19 mouse cellular contexts compared by ENCODE assay signal in the genomic region with DNA sequence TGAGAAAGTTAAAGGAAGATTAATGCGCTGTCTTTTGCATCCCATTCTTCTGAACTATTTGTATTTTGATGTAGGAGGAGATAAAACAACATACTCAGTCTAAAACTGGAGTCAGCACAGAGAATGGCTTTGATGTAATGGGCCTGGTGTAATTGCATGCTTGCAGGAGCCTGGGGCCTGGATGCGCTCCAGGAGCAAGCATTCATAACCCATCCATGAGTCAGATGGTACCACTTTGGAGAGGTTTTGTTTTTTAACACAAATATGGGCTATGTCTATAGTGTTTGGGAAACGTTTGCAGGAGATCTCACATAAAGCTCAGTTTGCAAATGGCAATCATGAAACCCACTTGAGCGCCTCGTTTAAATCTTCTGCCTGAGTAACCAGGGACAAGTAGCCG. TPM values are rescaled to one million over a fixed set of nuclear protein-coding genes. Genes with fewer than 3 reads are reported as not detected.
DNase-seq lines count a peak whose midpoint lies in the region; TF ChIP-seq lines count a peak whose summit lies in the region.
"Had no signal": no experiment of that assay in that cellular context is flagged by ENCODE, and none has a peak within 500 bp of the region (broad histone marks: within the 10 kb centered on the region; RNA-seq: fewer than 3 reads in every experiment).

No protein-coding gene starts in this region.

- no peaks in the 10 kb centered on the region for H3K36me3 ChIP-seq in thymus, adult 2 months (ENCODE audit: control insufficient read depth, insufficient read depth, low read length)
- H3K36me3 ChIP-seq: forebrain, embryonic 12.5 days; G1E; limb, embryonic 15.5 days; liver, embryonic 15.5 days had no signal

- no peak for TF ChIP-seq POLR2A in thymus, adult 2 months (IDR thresholded peaks at IDR 0.05; ENCODE audit: control insufficient read depth, extremely low read depth, insufficient read depth, low read length, poor library complexity)

- 95% methylated on average over 6 of the region's 6 CpGs for WGBS in thymus, adult 2 months

- DNase-seq in adrenal gland, adult (ENCODE audit: inconsistent age in 2 of 2, low spot score in 1 of 2), result peak; percentile 64 to 72
- DNase-seq in adrenal gland, postnatal 4 days (ENCODE audit: low spot score in 2 of 2), result no peak
- peak; percentile 22 to 52 for DNase-seq in right cerebral cortex, adult 2 months (ENCODE audit: low spot score in 2 of 2)
- DNase-seq in right cerebral cortex, postnatal 4 days, result no peak
- peak; percentile 68 for DNase-seq in brain, adult 2 months (ENCODE audit: low read depth, low spot score)
- DNase-seq in c-Kit-positive CD71-positive TER-119-positive erythroid progenitor cells, embryonic 14.5 days (ENCODE audit: low spot score), result no peak
- DNase-seq in thymus, adult 2 months, result no peak
- no peak for DNase-seq in cerebellum, adult 9-11 months
- DNase-seq: cerebellum, postnatal 25 days; embryo, embryonic 11 days; gastrocnemius, postnatal 25 days; kidney, adult 18-20 months; kidney, postnatal 14 days; layer of hippocampus, postnatal 36 days had no signal

- H3K27ac ChIP-seq in thymus, adult 2 months (ENCODE audit: control insufficient read depth, insufficient read depth, low read length), result no peak overlapping the region
- H3K27ac ChIP-seq: forebrain, embryonic 12.5 days; layer of hippocampus, adult 2 months; limb, embryonic 15.5 days; liver, embryonic 15.5 days had no signal

- no peaks in the 10 kb centered on the region for H3K27me3 ChIP-seq in thymus, adult 2 months (ENCODE audit: control insufficient read depth, insufficient read depth, low read length)
- H3K27me3 ChIP-seq: forebrain, embryonic 12.5 days; limb, embryonic 15.5 days; liver, embryonic 15.5 days had no signal

- no peak for TF ChIP-seq CTCF in thymus, adult 2 months (IDR thresholded peaks at IDR 0.05; ENCODE audit: borderline replicate concordance, control insufficient read depth, extremely low read depth, insufficient read depth, low read length, poor library complexity)

- no peak overlapping the region for H3K4me3 ChIP-seq in thymus, adult 2 months (ENCODE audit: control insufficient read depth, insufficient read depth, low read length)
- H3K4me3 ChIP-seq: forebrain, embryonic 12.5 days; layer of hippocampus, adult 2 months; limb, embryonic 15.5 days; liver, embryonic 15.5 days had no signal

- H3K4me1 ChIP-seq in thymus, adult 2 months (replicated peaks; ENCODE audit: control insufficient read depth, insufficient read depth, low read length), result no peaks in the 10 kb centered on the region
- H3K4me1 ChIP-seq: forebrain, embryonic 12.5 days; limb, embryonic 15.5 days; liver, embryonic 15.5 days had no signal

RNA-seq across cellular contexts. Expression of gene Lifr, which starts 9.8 kb away (rescaled TPM):
- 10 to 100 TPM; 64.6 to 75.2 TPM for total RNA-seq in adrenal gland, postnatal 4 days (2021)
- polyA plus RNA-seq in thymus, adult 2 months (2012; rRNA removed), result 39.2 and 44.4 TPM in 2 replicates
- polyA plus RNA-seq: G1E had no signal

Comparison
In these comparisons a context has a peak if more than half of its experiments do, and no peak if none do; other contexts are left out.
1. DNase-seq: peak in adrenal gland, adult (2 of 2), right cerebral cortex, adult 2 months (2 of 2) and brain, adult 2 months (single experiment); none in adrenal gland, postnatal 4 days (0 of 2), right cerebral cortex, postnatal 4 days (single experiment), c-Kit-positive CD71-positive TER-119-positive erythroid progenitor cells, embryonic 14.5 days (single experiment), thymus, adult 2 months (single experiment) and cerebellum, adult 9-11 months (single experiment).